Mouse (Mus musculus): ENCODE data around the gene Rnft2. TPM values are rescaled to one million over a fixed set of nuclear protein-coding genes. Genes with fewer than 3 reads are reported as not detected.

Rnft2 gene
- polyA plus RNA-seq, 1 experiment from 2014 or later, result 1.3 TPM

DNA sequence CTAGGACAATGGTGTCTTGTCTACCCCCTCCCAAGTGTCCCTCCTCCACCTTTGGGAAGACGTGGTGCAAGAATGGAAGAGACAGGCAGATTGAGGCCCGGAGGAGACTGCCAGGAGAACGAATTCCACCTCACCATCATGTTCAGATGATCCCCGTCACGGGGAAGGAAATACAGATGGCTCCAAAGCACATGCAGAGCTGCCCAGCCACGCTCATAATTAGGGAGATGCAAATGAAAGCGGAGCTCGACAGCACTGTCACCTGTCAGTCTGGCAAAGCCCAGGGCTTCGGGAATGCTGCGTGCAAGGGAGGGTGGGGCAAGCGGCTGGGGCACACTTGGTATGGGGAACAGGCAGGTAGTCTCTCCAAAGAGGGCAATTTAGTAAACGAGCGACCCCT, 47.5 kb downstream of the Rnft2 start:
- no peaks in the 10 kb centered on the region for H3K9me3 ChIP-seq (replicated peaks; ENCODE audit: control insufficient read depth, low read length)
- no peaks in the 10 kb centered on the region; the same call in 1 of the 2 replicates for H3K27me3 ChIP-seq (ENCODE audit: control insufficient read depth, insufficient read depth, low read length)
- WGBS, result 74% methylated on average over 13 of the region's 13 CpGs
- H3K36me3 ChIP-seq (ENCODE audit: control insufficient read depth, insufficient read depth, low read length), result no peaks in the 10 kb centered on the region
- ATAC-seq (ENCODE audit: insufficient read depth, low FRiP score), result no peak
- H3K4me2 ChIP-seq (ENCODE audit: low read depth, low read length), result no peak overlapping the region
- H3K9ac ChIP-seq (ENCODE audit: low read length), result no peak overlapping the region
- H3K4me1 ChIP-seq (ENCODE audit: control insufficient read depth, insufficient read depth, low read length), result no peaks in the 10 kb centered on the region
- no peak overlapping the region for H3K27ac ChIP-seq (ENCODE audit: low read length)
- no peak overlapping the region for H3K4me3 ChIP-seq (replicated peaks; ENCODE audit: low read length)

DNA sequence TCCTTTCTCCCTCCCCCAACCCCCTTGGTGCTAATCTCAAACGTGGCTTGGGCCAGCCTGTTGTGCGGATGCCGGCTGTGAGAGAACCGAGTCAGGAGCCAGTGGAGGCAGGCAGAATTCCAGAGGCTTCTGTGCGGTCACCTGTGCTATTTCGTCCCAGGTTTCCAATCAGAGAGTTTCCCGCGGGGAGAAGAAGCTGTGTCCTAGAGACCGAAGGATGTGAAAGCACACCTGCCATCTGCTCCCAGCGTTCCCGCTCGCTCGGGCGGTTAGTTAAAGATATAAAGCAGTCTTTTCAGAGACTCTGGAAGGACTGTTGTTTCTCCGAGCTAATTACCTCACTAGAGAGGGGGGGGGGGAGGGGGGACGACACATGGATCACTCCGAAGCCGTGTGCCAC, 52.7 kb downstream of the Rnft2 start:
- H3K27ac ChIP-seq (ENCODE audit: low read length), result no peak overlapping the region
- H3K9me3 ChIP-seq (replicated peaks; ENCODE audit: control insufficient read depth, low read length), result no peaks in the 10 kb centered on the region
- peaks cover 8% of the 10 kb centered on the region for H3K27me3 ChIP-seq (ENCODE audit: control insufficient read depth, insufficient read depth, low read length)
- no peak overlapping the region for H3K4me2 ChIP-seq (ENCODE audit: low read depth, low read length)
- H3K9ac ChIP-seq (ENCODE audit: low read length), result no peak overlapping the region
- H3K36me3 ChIP-seq (ENCODE audit: control insufficient read depth, insufficient read depth, low read length), result no peaks in the 10 kb centered on the region
- ATAC-seq (ENCODE audit: insufficient read depth, low FRiP score), result no peak
- 28% methylated on average over 18 of the region's 18 CpGs for WGBS
- H3K4me1 ChIP-seq (ENCODE audit: control insufficient read depth, insufficient read depth, low read length), result no peaks in the 10 kb centered on the region
- H3K4me3 ChIP-seq (replicated peaks; ENCODE audit: low read length), result no peak overlapping the region

DNA sequence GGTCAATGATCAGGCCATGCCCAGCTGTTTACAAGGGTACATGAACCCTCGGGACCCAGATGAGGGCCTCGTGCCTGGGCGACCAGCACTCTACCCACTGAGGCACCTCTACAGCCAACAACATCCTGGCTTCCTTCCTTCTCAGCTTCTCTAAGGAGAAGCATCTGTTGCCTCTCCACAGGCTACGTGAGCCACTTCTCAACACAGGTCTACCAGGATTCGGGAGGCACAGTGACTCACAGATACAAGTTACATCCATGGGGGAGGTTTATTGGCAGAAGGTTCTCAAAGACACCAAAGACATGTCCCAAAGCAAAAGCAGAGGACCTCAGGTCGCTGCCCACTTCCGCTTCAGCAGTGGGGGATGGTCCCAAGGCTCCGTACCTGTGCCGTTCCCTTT, 54.4 kb downstream of the Rnft2 start:
- Histone ChIP-seq H3K9me3 (replicated peaks; ENCODE audit: control insufficient read depth, low read length) (no peaks in the 10 kb centered on the region), H3K4me3 (replicated peaks; ENCODE audit: low read length) (no peak overlapping the region), H3K27me3 (ENCODE audit: control insufficient read depth, insufficient read depth, low read length) (peaks cover 8% of the 10 kb centered on the region), H3K4me1 (ENCODE audit: control insufficient read depth, insufficient read depth, low read length) (no peaks in the 10 kb centered on the region), H3K4me2 (ENCODE audit: low read depth, low read length) (no peak overlapping the region), H3K9ac (ENCODE audit: low read length) (no peak overlapping the region), H3K36me3 (ENCODE audit: control insufficient read depth, insufficient read depth, low read length) (no peaks in the 10 kb centered on the region), H3K27ac (ENCODE audit: low read length) (no peak overlapping the region)
- 77% methylated on average over 9 of the region's 9 CpGs for WGBS
- no peak for ATAC-seq (ENCODE audit: insufficient read depth, low FRiP score)

DNA sequence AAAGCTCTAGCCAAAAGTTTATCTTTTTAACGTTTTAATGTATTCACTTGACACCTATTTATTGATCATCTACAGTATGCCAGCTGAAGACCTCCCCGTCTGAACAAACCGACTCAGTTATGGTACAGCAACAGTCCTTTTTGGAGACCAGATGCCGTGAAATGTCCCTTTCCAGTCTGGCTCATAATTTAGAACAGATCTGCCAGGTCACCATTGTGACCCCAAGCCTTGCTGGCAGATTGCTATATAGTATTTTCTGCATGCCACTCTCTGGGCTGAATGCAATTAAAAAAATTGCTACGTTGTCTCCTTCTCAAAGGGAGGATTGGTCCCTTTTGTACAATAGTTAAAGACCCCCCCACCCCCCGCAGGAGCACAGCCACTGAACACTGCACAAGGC, 56.6 kb downstream of the Rnft2 start:
- H3K4me3 ChIP-seq (replicated peaks; ENCODE audit: low read length), result no peak overlapping the region
- ATAC-seq (ENCODE audit: insufficient read depth, low FRiP score), result no peak
- no peaks in the 10 kb centered on the region for H3K36me3 ChIP-seq (ENCODE audit: control insufficient read depth, insufficient read depth, low read length)
- no peaks in the 10 kb centered on the region for H3K4me1 ChIP-seq (ENCODE audit: control insufficient read depth, insufficient read depth, low read length)
- WGBS, result 58% methylated on average over 6 of the region's 6 CpGs
- H3K4me2 ChIP-seq (ENCODE audit: low read depth, low read length), result no peak overlapping the region
- H3K27ac ChIP-seq (ENCODE audit: low read length), result no peak overlapping the region
- H3K9ac ChIP-seq (ENCODE audit: low read length), result no peak overlapping the region
- H3K9me3 ChIP-seq (replicated peaks; ENCODE audit: control insufficient read depth, low read length), result no peaks in the 10 kb centered on the region
- peaks cover 8% of the 10 kb centered on the region for H3K27me3 ChIP-seq (ENCODE audit: control insufficient read depth, insufficient read depth, low read length)

DNA sequence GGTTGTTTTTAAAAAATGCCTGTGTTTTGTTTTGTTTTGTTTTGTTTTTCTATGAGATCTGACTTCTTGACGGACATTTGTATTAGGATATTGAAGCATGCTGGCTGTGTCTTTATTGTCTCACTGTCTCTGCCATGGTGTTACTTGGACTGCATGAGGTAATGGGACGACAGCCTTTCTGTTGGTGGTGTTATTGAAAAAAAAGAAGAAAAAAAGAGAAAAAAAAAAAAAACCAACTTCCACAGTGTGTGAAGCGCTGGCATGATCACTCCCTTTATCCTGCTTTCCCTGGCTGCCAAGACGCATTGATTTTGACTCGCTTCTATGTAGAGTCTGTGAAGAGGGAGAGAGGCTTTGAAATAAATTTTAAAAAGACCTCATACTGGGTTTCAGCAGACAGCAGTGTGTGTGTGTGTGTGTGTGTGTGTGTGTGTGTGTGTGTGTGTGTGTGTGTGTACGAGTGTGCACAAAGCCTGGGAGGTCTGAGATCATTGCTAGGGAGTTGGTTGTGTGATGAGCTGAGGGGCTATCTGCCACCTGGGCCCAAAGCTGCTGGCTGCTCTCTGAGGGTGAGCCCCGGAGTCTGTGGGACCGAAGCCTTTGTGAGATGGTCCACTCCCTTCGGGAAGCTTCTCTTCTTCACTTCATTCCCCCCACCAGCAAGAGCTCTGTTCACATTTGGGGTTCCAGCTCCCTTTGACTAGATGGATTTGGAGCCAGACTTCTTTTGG, 57.8 kb downstream of the Rnft2 start:
- Histone ChIP-seq H3K36me3 (ENCODE audit: control insufficient read depth, insufficient read depth, low read length) (no peaks in the 10 kb centered on the region), H3K9me3 (replicated peaks; ENCODE audit: control insufficient read depth, low read length) (no peaks in the 10 kb centered on the region), H3K27me3 (ENCODE audit: control insufficient read depth, insufficient read depth, low read length) (peaks cover 6% of the 10 kb centered on the region), H3K4me1 (ENCODE audit: control insufficient read depth, insufficient read depth, low read length) (no peaks in the 10 kb centered on the region), H3K27ac (ENCODE audit: low read length) (no peak overlapping the region), H3K4me2 (ENCODE audit: low read depth, low read length) (no peak overlapping the region), H3K9ac (ENCODE audit: low read length) (no peak overlapping the region), H3K4me3 (replicated peaks; ENCODE audit: low read length) (no peak overlapping the region)
- WGBS, result 70% methylated on average over 9 of the region's 9 CpGs
- no peak for ATAC-seq (ENCODE audit: insufficient read depth, low FRiP score)

DNA sequence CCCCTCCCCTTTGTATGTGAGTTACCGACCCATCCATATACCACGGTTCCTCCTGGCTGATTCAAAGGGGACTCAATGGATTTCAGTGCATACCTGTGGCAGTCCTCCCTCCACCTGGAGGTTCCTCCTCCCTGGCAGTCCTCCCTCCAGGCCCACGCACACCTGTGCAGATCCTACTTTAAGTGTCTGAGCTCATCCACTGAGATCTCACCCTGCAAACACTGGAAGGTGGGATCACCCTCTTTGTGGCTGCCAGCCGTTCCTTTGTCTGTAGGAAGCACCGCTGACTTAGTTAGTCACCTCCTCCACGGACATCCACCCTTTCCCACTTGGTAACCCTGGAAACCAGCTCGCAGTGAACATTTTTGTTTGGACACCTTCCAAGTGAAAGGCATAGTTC, 67.3 kb downstream of the Rnft2 start:
- H3K9me3 ChIP-seq (replicated peaks; ENCODE audit: control insufficient read depth, low read length), result peaks cover 6% of the 10 kb centered on the region
- no peak for ATAC-seq (ENCODE audit: insufficient read depth, low FRiP score)
- H3K36me3 ChIP-seq (ENCODE audit: control insufficient read depth, insufficient read depth, low read length), result no peaks in the 10 kb centered on the region
- 52% methylated on average over 7 of the region's 7 CpGs for WGBS
- no peak overlapping the region for H3K4me3 ChIP-seq (replicated peaks; ENCODE audit: low read length)
- H3K27me3 ChIP-seq (ENCODE audit: control insufficient read depth, insufficient read depth, low read length), result peaks cover 26% of the 10 kb centered on the region
- no peak overlapping the region for H3K9ac ChIP-seq (ENCODE audit: low read length)
- peaks cover 5% of the 10 kb centered on the region; the same call in 1 of the 2 replicates for H3K4me1 ChIP-seq (ENCODE audit: control insufficient read depth, insufficient read depth, low read length)
- H3K4me2 ChIP-seq (ENCODE audit: low read depth, low read length), result no peak overlapping the region
- H3K27ac ChIP-seq (ENCODE audit: low read length), result no peak overlapping the region

DNA sequence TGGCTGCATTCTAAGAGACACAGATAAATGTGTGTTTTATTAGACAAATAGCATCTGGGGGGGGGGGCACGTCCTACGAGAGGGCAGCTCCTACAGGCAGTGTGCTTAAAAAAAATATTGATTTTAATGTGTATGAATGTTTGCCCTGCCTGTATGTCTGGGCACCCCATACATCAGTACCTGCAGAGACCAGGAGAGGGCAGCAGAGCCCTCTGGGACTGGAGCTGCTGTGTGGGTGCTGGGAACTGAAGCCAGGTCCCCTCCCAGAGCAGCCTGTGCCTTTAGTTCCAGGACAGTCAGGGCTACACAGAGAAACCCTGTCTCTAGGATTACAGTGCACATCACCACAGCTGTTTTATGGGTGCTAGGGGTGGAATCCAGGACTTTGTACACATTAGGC, 69.8 kb downstream of the Rnft2 start:
- H3K4me2 ChIP-seq (ENCODE audit: low read depth, low read length), result no peak overlapping the region
- peaks cover 17% of the 10 kb centered on the region; the same call in 1 of the 2 replicates for H3K4me1 ChIP-seq (ENCODE audit: control insufficient read depth, insufficient read depth, low read length)
- peaks cover 46% of the 10 kb centered on the region for H3K27me3 ChIP-seq (ENCODE audit: control insufficient read depth, insufficient read depth, low read length)
- H3K4me3 ChIP-seq (replicated peaks; ENCODE audit: low read length), result no peak overlapping the region
- H3K9me3 ChIP-seq (replicated peaks; ENCODE audit: control insufficient read depth, low read length), result peaks cover 6% of the 10 kb centered on the region
- 18% methylated on average over 2 of the region's 2 CpGs for WGBS
- H3K9ac ChIP-seq (ENCODE audit: low read length), result no peak overlapping the region
- H3K36me3 ChIP-seq (ENCODE audit: control insufficient read depth, insufficient read depth, low read length), result no peaks in the 10 kb centered on the region
- H3K27ac ChIP-seq (ENCODE audit: low read length), result no peak overlapping the region
- ATAC-seq (ENCODE audit: insufficient read depth, low FRiP score), result no peak

DNA sequence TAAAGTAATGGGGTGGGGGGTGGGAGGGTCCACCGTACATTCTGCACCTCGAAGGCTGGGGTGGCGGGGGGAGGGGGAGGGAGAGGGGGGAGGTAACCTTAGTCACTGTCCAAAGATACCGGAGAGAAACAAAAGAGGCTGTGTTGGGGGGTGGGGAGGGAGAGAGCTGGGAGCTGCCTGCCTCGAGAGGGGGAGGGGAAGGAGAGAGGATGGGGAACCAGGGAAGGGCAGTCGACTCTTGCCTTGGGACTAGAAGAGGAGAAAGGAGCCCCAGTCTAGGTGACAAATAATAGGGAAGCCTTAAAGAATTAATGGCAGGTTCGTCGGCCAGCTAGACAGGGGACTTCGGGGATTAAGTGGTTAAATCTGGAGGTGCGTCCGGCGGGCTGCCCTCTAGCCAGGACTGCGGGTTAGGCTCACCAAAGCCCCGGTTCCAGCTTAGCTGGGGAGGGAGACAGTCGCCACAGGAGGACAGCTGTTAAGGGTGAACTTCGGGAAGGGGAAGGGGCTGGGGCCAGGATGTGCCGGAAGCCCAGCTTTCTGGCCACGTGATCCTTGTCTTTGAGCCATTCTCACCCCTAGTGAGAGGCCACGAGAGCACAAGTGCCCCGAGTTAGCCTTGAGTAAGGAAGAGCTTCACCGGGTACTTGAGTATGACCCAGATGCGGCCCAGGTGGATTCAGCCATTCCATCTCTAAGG, 70.5 kb downstream of the Rnft2 start:
- Histone ChIP-seq H3K4me3 (replicated peaks; ENCODE audit: low read length) (peak overlapping the region; percentile 23), H3K4me1 (ENCODE audit: control insufficient read depth, insufficient read depth, low read length) (peaks cover 23% of the 10 kb centered on the region; the same call in 1 of the 2 replicates), H3K9me3 (replicated peaks; ENCODE audit: control insufficient read depth, low read length) (peaks cover 6% of the 10 kb centered on the region), H3K27ac (ENCODE audit: low read length) (no peak overlapping the region), H3K4me2 (ENCODE audit: low read depth, low read length) (peak overlapping the region; percentile 41), H3K9ac (ENCODE audit: low read length) (peak overlapping the region; percentile 43; the same call in 1 of the 2 replicates), H3K27me3 (ENCODE audit: control insufficient read depth, insufficient read depth, low read length) (peaks cover 52% of the 10 kb centered on the region), H3K36me3 (ENCODE audit: control insufficient read depth, insufficient read depth, low read length) (no peaks in the 10 kb centered on the region)
- ATAC-seq (ENCODE audit: insufficient read depth, low FRiP score), result no peak
- WGBS, result under 1% methylated on average over 22 of the region's 22 CpGs

DNA sequence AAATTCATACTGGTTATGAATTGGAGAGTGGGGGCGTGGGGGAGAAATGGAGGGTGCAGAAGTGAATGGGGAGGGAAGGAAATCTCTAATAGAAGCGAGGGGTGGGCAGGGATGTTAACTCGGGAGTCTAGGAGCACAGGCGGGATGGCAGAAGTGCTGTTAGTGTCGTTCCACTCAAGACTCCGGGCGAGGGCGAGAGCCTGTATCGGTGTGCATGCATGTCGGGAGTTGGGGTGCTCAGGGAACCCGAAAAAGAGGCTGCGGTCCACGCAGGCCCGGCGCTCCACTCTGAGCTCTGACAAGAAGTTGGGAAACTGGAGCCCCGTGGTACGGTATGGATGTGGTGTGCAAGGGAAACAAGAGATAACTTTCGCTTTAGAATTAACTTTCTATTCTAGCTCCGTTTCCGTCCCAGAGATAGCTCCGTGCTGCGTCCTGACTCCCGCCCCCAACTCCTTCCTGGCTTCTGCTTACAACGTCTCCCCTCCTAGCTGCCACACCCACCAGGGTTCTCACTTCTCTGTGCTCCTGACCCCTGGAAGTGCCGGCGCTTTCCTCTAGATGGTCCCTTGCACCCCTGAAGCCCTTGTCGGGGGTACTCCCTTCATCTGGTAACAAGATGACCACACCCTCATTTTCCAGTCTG, 72.7 kb downstream of the Rnft2 start:
- H3K4me2 ChIP-seq (ENCODE audit: low read depth, low read length), result peak overlapping the region; percentile 64
- H3K27me3 ChIP-seq (ENCODE audit: control insufficient read depth, insufficient read depth, low read length), result peaks cover 72% of the 10 kb centered on the region
- peak overlapping the region; percentile 48 for H3K4me3 ChIP-seq (replicated peaks; ENCODE audit: low read length)
- peaks cover 6% of the 10 kb centered on the region for H3K9me3 ChIP-seq (replicated peaks; ENCODE audit: control insufficient read depth, low read length)
- no peak overlapping the region for H3K27ac ChIP-seq (ENCODE audit: low read length)
- 1% methylated on average over 27 of the region's 27 CpGs for WGBS
- peaks cover 23% of the 10 kb centered on the region; the same call in 1 of the 2 replicates for H3K4me1 ChIP-seq (ENCODE audit: control insufficient read depth, insufficient read depth, low read length)
- ATAC-seq (ENCODE audit: insufficient read depth, low FRiP score), result no peak
- peak overlapping the region; percentile 28 for H3K9ac ChIP-seq (ENCODE audit: low read length)
- no peaks in the 10 kb centered on the region for H3K36me3 ChIP-seq (ENCODE audit: control insufficient read depth, insufficient read depth, low read length)

Measured in stomach, embryonic 16.5 days (tissue).